Mouse (Mus musculus) gastrocnemius, postnatal 14 days (tissue): ENCODE results near the gene Mecr. TPM values are rescaled to one million over a fixed set of nuclear protein-coding genes. Genes with fewer than 3 reads are reported as not detected.

ENCODE experiments used
- DNase-seq: peaks from one replicate; pipeline ENCODE4 v3.0.0; 2021; ENCODE audit warnings: mixed read lengths
- intact Hi-C: fragments of 180-260 bp; cut with DNase I; formaldehyde crosslinking; loops from one replicate; pipeline ENCODE4 v1.15.1; 2025; ENCODE audit warnings: low total_unique reads
- total RNA-seq, 2 experiments: library from RNA; stranded (reverse); gene quantifications; 2 replicates each; pipeline ENCODE4 v1.2.3; 2021

Mecr gene
- total RNA-seq, 2 experiments from 2014 or later = 19.2 to 25.7 TPM

DNA sequence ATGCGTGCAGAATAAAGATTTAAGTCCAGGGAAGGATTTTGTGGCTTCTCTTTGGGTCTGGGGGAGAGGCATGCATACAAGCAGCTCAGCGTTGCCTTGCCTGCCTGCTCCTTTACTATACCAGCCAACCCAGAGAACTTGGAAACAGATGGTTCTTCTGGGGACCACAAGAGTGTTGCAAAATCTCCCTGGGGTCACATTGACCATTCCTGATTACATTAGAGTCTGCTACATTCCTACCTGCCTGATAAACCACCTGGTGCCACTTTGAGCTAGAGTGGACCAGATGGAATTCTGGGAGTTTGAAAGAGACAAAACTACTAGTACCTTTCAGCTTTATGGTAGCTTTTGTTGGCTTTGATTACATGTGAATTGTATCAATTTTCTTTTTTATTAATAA is 33.6 kb downstream of the Mecr start:
- intact Hi-C loops = no loop called here
- no peak for DNase-seq

DNA sequence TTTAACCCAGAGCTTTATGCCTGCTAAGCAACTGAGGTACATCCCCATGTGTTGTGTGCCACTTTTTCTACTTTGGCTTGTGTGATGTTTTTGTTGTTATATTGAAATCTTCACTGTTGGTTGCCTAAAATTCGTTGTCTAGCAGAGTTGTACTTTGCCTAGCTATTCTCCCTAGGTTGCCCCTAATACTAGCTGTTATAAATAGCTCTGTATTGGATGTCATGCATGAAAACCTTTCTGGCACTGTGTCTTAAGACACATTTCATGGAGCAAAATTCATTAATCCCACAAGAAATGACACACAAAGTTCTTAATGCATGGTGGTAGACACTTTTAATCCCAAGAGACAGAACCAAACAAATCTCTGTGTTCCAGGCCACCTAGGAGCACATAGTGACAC is 36.4 kb downstream of the Mecr start:
- intact Hi-C loops = no loop called here
- DNase-seq = no peak

DNA sequence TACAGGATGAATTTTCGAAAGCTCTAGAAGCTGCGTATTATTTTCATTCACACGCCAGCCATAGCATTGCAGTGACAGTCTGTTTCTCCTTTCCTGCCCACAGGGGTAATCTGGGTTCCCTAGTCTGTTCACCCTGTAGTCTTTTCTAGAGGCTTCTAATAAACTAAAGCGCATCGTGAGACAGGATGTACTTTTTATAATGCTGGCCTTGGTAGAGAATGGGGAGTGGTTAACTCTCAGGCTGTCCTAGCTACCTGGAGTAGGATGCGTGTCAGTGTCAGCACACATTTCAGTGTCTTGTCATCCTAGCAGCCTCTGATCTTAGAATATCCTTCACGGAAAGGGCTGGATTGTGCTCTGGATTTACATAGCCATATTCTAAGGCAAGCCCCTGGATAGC is 38.0 kb downstream of the Mecr start:
- intact Hi-C loops = no loop called here
- no peak for DNase-seq

DNA sequence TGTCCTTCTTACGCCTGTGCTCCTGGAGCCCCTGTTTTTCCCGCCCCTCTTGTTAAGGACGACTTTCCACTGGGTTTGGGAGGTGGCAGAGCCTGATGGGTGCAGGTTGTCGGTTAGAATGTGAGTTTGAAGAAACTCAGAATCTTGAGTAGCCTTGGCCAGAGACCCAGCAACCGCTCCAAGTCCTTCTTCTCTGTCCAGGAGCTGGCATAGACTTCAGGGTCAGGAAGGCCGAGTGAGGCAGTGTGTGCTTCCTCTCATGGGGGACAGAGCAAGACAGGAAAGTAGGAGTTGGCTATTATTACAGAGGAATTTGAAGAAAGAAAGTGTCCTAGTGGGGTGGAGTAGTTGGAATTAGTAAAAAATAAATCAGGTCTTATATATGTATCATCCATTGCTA is 40.3 kb downstream of the Mecr start:
- no peak for DNase-seq
- intact Hi-C loops = no loop called here

DNA sequence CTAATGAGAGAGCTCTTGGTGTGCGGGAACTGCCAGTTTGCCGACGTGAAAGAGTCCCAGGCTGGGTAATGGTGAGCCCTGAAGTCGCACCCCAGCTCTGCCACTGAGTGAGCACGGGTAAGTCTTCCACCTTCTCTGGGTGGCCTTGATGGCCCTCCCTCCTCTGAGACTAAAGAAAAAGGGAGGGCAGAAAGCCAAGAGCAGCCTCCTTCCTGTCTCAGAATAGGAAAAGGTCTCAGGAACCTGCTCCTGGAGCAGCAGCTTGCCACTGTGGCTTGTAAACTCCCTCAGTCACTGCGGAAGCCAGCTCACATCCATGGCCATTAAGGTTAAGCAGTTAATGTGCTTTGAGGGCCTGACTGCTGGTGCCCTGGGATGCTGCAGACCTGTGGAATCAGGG is 42.1 kb downstream of the Mecr start:
- DNase-seq = no peak
- intact Hi-C loops = no loop called here

DNA sequence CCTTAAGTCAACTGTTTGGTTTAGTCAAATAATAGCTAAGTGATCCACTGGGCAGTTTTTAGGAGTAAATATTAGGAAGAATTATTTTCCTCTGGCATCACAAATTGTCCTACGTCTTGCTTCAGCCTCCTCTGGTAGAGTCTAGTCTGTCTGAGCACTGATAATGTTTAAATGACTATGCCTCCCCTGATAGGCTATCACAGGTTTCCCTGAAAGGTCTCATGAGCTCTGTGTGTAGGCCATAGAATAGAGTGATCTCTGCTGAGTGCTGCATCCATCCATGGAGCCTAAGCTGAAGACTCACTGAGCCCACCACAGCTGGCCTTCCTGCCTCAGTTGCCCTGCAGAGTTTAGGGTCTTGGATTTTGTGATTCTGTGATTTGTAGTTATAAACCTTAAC is 45.3 kb downstream of the Mecr start:
- DNase-seq = no peak
- intact Hi-C loops = no loop called here

DNA sequence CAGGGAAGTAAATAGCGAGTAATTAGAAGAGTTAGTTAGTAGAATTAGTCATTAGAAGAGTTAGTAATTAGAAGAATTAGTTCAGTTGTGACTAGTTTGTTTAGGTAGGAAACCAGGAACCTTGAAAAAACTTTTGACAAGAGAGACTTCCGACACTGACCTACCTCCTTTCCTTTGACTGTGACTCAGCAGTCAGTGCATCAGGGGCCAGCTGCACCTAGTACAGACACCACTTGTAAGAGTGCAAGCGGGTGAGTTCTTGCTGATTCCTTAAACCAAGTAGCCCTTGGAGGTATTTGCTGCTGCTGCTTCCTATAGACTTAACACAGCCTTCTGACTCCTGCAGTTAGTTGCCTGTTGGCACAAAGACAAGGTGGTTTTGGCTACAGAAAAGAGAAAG is 47.4 kb downstream of the Mecr start:
- no peak for DNase-seq
- intact Hi-C loops = no loop called here

DNA sequence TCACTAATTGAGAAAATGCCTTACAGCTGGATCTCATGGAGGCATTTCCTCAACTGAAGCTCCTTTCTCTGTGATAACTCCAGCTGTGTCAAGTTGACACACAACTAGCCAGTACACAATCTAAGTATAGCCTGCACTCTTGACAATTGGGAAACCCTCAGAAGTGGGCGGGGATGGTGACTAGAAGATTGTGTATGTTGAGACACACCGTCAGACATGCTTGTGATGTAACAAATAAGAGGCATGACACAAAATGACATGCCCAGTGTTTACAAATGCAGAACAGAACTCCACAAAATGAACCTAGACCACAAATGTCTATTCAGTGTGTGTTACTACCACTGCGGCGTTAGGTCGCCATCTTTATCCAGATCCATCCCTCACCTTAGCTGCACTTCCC is 53.8 kb downstream of the Mecr start:
- intact Hi-C loops = no loop called here
- DNase-seq = no peak

DNA sequence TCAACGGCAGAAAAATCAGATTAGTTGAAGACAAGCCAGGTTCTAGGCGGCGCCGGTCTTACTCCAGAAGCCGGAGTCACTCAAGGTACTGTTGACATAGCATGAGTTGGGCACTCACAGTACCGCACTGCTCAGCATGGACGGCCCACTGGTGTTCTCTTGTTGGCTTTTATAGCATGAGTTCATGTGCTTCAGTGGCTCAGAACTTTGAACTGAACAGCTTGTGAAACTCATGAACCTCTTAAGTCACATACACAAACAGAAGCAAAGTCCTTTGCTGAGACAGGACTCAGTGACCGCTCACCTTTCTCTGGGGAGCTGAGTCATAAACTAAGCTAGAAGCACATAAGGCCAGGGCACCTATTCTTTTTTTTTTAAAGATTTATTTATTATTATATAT is 54.5 kb downstream of the Mecr start:
- intact Hi-C loops = no loop called here

DNA sequence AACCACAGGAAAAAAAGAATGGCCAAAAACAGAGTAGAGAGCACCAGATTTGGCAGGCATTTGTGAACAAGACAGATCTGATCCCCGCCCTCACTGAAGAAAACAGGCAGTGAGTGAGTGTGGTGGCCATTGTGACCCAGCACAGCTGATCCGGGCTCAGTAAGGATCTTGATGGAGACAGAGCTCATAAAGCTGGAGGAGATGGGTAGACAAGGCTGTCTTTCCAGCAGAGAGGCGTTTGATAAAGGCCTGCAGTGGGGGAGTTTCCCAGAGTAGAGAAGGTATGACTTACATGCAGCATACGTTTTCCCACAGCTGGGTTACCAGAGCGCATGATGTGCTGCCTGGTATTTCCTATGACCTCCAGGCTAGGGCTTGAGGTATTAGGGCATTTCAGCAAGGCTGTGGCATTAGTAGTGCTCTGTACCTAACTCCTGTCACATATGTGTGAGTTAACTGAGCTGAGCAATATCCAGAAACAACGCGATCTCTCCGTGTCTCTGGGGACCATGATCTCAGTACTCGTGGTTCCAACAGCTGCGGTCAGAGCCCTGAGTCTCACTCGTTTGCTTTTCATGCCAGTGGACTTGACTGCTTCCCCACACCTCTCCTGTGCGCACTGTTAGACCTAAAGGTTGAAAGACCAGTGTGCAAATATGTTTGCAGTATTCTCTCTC is 55.4 kb downstream of the Mecr start:
- intact Hi-C loops = no loop called here
- peak; percentile 30 for DNase-seq

More for the DNA sequence above, 54.5 kb downstream of the Mecr start:
- DNase-seq = no peak

DNA sequence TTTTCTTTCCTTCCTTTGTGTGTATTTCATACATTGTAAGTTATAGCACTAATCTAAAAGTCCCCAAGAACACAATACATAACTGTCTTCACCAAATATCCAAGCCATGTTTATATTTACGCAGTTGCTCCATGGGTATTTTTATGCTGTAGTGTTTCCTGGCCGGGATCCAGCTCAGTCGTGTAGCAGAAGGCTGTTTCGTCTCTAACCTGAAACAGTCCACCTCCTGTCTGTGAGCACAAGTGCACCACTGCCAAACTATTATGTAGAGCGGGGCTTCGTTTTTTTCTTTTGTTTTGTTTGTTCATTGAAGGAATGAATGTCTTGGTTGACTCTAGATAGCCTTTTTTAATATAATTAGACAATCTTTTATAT is 55.9 kb downstream of the Mecr start:
- intact Hi-C loops = no loop called here
- no peak for DNase-seq

DNA sequence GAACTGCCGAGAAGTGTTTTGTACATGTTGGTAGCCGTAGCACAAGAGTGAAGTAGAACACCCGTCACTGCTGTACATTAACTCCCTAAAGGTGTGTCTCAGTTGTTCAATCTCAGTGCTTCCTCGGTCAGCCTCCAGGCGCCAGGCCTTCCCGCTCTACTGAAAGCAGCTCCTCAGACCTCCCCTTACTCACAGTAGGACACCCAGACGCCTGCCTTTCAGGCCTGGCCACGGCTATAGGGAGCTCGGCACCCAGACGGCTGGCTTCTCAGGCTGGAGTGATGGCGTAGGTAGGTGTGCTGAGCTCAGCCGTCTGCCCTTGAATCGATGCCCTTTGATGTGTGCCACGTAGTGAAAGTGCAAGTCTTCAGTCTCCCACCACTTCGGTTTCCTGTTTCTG is 57.8 kb downstream of the Mecr start:
- no peak for DNase-seq
- intact Hi-C loops = no loop called here

DNA sequence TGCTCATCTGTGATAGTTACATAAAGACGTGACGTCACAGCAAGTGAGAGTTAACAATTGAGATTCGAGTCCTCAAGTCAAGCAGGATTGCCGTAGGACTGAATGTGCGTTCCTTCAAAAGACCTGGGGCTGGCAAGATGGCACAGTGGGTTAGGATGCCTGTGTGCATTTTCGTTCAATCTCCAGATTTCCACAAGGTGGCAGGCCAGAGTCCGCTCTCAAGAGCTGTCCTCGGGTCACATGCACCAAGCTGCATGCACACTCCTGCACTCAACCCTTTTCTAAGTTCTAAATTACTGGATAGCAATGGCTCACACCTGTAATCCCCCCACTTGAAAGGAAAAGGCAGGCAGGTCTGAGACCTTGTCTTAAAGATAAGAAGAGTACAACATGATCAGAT is 61.2 kb downstream of the Mecr start:
- intact Hi-C loops = no loop called here
- peak; percentile 35 for DNase-seq

DNA sequence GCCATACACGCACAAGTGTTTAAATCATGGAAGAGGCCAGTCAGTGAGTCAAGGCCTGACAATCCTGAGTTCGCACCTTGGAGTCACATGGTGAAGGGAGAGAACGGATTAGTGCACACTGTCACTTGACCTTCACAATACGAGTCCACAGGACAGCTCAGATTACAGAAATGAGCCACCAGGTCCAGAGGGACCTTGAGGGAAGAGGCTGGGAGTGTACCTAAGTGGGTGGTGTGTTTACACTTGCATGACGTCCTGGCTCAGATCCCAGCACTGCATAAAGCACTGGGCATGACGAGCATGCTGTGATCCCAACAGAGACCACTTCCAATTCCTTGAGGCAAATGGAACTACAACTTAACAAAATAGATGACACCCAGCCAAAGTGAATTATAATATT is 63.2 kb downstream of the Mecr start:
- intact Hi-C loops = no loop called here
- DNase-seq = no peak

DNA sequence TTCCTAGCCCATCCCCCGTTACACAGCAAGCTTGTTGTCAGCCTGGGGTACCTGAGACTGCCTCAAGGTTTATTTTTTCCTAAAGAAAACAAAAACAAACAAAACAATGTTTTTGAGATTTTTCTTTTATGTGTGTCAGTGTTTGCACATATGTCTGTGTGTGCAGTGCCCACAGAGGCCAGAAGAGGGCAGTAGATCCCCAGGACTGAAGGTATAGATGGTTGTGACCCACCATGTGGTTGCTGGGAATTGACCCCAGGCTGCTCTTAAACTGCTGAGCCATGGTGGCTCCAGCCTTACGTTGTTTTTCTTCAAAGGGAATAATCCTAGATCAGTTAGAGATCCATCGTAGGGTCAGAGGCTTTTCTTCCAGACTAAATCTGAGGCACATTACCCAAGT is 64.6 kb downstream of the Mecr start:
- DNase-seq = no peak
- intact Hi-C loops = no loop called here

DNA sequence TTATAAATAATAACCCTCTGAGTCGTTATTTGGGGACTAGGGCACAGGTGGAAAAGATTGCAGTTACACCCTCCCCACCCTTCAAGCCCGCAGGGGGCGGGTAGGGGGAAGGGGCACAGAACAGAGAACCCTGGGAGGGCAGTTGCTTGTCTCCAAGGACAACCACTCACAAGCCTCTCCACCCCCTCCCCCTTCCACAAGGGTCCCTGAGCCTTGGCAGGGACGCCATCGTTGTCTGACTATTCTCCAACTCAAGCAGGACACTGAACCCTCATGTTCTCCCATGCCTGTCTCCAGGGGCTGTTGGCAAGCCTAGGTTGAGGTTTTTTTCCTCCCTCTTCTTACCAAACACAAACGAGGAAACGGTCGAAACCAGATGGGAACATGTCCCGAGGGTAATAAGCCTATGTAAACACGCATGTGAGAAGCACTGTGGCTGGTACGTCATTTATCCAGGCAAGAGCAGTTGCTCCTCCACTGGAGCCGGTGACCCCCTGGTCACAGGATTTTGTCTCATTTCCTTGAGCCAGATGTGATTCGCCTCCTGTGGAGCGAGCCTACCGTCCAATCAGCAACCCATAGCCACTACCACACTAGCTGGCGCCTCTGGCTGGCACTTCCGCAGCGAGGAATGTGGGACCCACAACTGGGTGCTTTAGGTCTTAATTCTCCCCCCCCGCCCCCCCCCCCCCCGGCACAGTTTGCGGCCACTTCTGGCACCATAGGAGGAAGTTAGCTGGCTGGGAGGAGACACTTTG is 67.1 kb downstream of the Mecr start:
- intact Hi-C loops = no loop called here
- no peak for DNase-seq

DNA sequence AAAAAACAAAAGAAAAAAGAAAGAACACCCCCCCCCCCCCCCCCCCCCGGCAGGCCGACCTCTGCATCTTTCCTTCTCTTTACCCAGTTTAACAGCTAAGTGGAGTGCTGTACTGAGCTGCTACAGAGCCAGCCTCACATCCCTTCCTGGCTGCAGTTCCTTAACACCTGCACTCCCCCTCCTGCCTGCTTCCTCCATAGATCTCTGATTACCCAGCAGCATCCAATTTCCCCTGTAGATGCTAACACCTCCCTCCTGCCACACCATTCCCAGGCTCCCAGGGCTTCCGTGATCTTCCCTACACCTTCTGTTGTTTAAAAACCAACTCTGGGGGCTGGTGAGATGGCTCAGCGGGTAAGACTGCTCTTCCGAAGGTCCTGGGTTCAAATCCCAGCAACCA is 68.3 kb downstream of the Mecr start:
- no peak for DNase-seq
- intact Hi-C loops = no loop called here

DNA sequence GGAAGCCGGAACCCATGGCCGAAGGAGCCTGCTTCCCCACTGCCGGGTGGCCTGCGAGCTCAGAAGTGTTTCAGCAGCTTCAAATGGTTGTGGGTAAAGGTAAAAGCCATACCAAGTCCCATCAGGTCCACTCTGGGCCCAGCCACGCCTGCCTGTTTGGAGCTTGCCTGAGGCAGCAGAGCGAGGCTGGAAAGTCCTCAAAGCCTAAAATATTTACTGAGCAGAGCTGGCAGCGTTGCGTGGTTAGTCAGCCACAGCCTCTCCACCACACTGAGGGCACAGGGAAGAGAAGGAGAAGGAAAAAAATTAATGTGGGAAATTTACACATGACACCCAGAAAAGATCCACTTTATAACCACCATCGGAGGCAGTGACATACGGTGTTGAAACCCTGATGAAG is 70.3 kb downstream of the Mecr start:
- intact Hi-C loops = no loop called here

DNA sequence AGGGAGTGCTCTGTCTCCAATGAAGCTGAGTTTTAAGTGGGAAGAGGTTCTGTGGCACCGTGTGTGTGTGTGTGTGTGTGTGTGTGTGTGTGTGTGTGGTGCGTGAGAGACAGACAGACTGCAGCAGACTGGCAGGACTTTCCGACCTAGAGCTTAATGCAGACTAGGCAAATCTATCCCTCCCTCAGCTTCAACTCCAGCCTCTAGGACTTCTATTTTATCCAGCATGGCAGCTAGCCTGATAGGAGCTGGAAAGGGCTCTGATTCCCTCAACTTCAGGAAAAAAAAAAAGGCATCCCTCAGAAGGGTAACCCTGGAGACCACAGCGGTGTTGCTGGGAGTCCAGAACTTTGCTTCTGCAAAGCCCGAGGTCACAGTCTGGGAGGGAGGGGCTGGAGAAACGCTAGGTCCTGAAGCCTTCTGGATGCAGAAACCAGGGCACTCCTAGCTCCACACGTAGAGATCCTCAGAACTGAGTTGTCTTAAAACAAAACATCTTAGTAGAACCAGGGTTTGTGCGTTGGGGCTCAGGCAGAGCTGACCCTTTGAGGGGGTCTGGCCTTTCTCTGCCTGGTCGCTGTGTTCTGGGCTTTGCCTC is 70.9 kb downstream of the Mecr start:
- intact Hi-C loops = no loop called here
- no peak for DNase-seq

More for the DNA sequence above, 70.3 kb downstream of the Mecr start:
- no peak for DNase-seq

DNA sequence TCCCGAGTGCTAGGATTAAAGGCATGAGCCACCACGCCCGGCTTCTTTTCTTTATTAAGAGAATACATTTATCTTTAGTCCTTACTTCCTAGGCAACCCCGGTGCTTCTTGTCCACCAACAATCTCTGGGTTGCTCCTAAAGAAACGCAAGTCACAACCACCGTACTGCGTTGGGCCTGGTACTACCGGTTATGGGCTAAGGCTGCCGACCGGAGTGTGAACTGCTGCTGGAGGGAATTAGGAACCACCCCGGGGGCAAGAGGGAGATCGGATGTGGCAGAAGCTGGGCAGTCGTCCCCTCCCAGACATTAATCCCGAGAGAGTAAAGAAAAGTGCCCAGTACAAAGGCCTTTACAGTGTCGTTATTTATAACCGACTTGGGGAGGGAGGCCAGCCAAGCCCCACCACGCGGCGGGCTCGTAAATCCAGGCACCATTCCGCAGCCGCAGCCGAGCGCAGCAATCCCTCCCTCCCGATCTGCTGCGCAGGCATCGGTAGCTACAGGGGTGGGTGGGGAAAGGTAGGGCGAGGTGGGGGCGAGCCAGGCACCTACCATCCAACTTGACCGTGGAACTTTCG is 71.7 kb downstream of the Mecr start:
- intact Hi-C loops = no loop called here
- DNase-seq = no peak

DNA sequence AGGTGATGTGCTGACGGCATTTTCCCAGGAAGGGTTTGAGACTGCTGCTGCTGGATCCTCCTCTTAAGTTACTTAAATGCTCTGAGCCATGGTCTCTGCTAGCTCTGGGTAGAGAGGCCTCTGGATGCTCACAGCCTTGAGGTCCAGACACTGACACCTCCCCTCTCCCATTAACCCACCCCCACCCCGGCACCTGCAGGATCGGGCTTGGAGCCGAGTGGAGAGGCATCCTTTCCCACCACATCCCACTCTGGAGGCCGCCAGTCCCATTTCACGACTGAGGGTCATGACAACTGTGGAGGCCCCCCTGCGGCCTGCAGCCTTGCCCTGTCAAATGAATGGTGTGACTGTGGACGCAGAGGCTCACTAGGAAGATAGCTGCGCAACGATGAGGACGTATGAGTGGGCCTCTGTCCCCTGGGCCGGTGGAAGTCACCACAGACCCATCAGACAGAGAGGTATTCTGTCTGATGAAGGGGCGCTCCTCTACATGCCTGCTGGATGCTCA is 72.6 kb downstream of the Mecr start:
- intact Hi-C loops = no loop called here
- no peak for DNase-seq
